Mouse (Mus musculus) gastrocnemius, postnatal 25 days (tissue): ENCODE measurements around the gene Epb42. TPM values are rescaled to one million over a fixed set of nuclear protein-coding genes. Genes with fewer than 3 reads are reported as not detected.

Experiments used
- microRNA-seq, 2 experiments: library from miRNA; unstranded; fragments of <30 nt; microRNA quantifications; one replicate each; pipeline ENCODE4 v1.2.0; 2021; ENCODE audit warnings: borderline replicate concordance in 2 of 2
- total RNA-seq, 2 experiments: library from RNA; stranded (reverse); gene quantifications; 1 replicate in 1 of 2; 2 replicates in 1 of 2; pipeline ENCODE4 v1.2.3; 2021

Gene Epb42
- total RNA-seq, 2 experiments from 2014 or later: 0.16 TPM; not detected in 1

Small RNA genes lying within 50 kb of the gene (microRNA-seq; reads per million reads assigned to microRNA genes)
- gene Gm44325: 0 reads per million in 2 experiments

Other genes with a start within 250 kb of the Epb42 start
- gene Cdan1, start 186.9 kb downstream of the Epb42 start, total RNA-seq: 1 to 10 TPM; 4.5 to 5.6 TPM
- 1 to 10 TPM; 7.4 to 7.7 TPM for gene Ttbk2, start 186.5 kb downstream of the Epb42 start, total RNA-seq
- 10 to 100 TPM; 20.4 to 21.3 TPM for gene Ubr1, start 66.4 kb downstream of the Epb42 start, total RNA-seq
- gene Tmem62, start 60.1 kb downstream of the Epb42 start, total RNA-seq: 1 to 10 TPM; 2.9 to 4.2 TPM
- gene Ccndbp1, start 28.7 kb downstream of the Epb42 start, total RNA-seq: 10 to 100 TPM; 12.5 to 16.6 TPM
- not detected for gene Tgm5, start 48.8 kb upstream of the Epb42 start, total RNA-seq
- gene Tgm7, start 72.7 kb upstream of the Epb42 start, total RNA-seq: not detected
- gene Adal, start 103.4 kb upstream of the Epb42 start, total RNA-seq: 10 to 100 TPM; 13.9 to 14.5 TPM
- 1 to 10 TPM; 3.2 to 3.6 TPM for gene Lcmt2, start 103.6 kb upstream of the Epb42 start, total RNA-seq
- 10 to 100 TPM in 1 of 2 experiments, 1 to 10 TPM in 1; 9.9 to 11.8 TPM for gene Tubgcp4, start 133.6 kb upstream of the Epb42 start, total RNA-seq
- gene Zscan29, start 134.1 kb upstream of the Epb42 start, total RNA-seq: 1 to 10 TPM; 4.5 to 4.6 TPM
- gene Trp53bp1, start 234.3 kb upstream of the Epb42 start, total RNA-seq: 10 to 100 TPM; 13.5 to 16.4 TPM